Mouse (Mus musculus) hindbrain, embryonic 10.5 days (tissue): ENCODE results near the gene Degs2. TPM values are rescaled to one million over a fixed set of nuclear protein-coding genes. Genes with fewer than 3 reads are reported as not detected.

ENCODE experiments used
- DNase-seq: peaks from one replicate; pipeline ENCODE4 v3.0.0-alpha.2; 2017; ENCODE audit warnings: low spot score
- H3K27ac ChIP-seq: fragments of 300-500 bp; sonication (generic); 2 replicates; pipeline ENCODE4 v1.5.1; 2016; ENCODE audit warnings: mild to moderate bottlenecking, moderate library complexity
- H3K27me3 ChIP-seq: fragments of 300-500 bp; sonication (generic); 2 replicates; pipeline ENCODE4 v1.6.1; 2016; ENCODE audit warnings: mild to moderate bottlenecking; ENCODE audit not compliant: poor library complexity, insufficient read depth, severe bottlenecking
- H3K36me3 ChIP-seq: fragments of 300-500 bp; sonication (generic); 2 replicates; pipeline ENCODE4 v1.6.1; 2016; ENCODE audit warnings: mild to moderate bottlenecking, moderate library complexity
- H3K4me1 ChIP-seq: fragments of 300-500 bp; sonication (generic); replicated peaks from 2 replicates; pipeline ENCODE4 v1.6.1; 2016; ENCODE audit warnings: mild to moderate bottlenecking
- H3K4me3 ChIP-seq: fragments of 300-500 bp; sonication (generic); 2 replicates; pipeline ENCODE4 v1.5.1; 2016; ENCODE audit warnings: mild to moderate bottlenecking, moderate library complexity
- H3K9me3 ChIP-seq: fragments of 300-500 bp; sonication (generic); 2 replicates; pipeline ENCODE4 v1.6.1; 2016; ENCODE audit warnings: mild to moderate bottlenecking, moderate library complexity
- WGBS: fragments of 180-500 bp; shearing (Covaris S2); methylation state at CpG from one replicate; pipeline ENCODE4 v1.1.7; 2016; 5-methylcytosine and 5-hydroxymethylcytosine counted together
- microRNA counts: library from miRNA; unstranded; fragments of <30 nt; microRNA quantifications from one replicate; lab custom pipeline; 2017
- polyA plus RNA-seq: library from polyadenylated mRNA; unstranded; fragments of >200 nt; fragmentation: Nextera tagmentation; extraction: Ambion mirVana; gene quantifications from 2 replicates; pipeline ENCODE4 v1.2.1, GENCODE M21; 2016

Degs2 gene
- polyA plus RNA-seq, 1 experiment from 2014 or later = 2.1 TPM

DNA sequence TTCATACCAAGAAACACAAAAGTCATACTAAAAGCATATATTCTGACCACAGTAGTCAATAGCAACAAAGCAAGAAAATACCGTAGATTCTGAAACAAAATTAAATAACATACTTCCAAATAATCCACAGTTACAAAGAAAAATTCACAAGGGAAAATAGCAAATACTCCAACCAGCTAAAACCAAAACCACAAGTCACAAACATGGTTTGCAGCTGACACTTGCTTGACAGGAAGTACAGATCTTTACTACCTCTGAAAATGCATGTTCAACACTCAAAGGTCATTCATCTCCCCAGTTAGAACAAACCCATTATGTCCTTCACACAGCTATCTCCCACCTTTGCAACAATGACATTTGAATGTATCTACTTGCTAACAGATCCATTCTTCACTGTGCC lies 68.1 kb downstream of the Degs2 start:
- Histone ChIP-seq H3K4me1 (0 out of 2 replicates have a peak, but pooled peaks cover 2% of the 10 kb centered on the region), H3K27me3 (no peaks in the 10 kb centered on the region), H3K36me3 (peaks cover 26% of the 10 kb centered on the region; the same call in 1 of the 2 replicates), H3K9me3 (no peaks in the 10 kb centered on the region), H3K4me3 (no peak overlapping the region), H3K27ac (no peak overlapping the region)
- 98% methylated on average over 1 of the region's 1 CpGs for WGBS
- no peak for DNase-seq

DNA sequence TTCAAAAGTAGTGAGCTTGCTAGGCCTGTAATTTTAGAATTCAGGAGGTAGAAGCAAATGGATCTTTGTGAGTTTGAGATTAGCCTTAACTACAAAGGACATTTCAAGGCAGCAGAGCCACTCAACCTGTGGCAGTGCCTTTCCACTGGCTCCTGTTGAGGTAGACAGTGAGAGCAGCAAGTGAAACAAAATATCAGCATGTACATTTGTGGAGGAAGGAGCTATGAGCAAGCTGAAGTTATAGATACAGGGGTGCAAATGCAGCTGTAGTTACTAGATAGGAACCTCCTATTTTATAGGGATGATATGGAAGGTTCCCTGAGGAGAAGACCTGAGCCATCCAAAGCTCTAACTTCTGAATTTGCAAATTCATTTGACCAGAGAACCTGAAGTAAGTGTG lies 69.6 kb downstream of the Degs2 start:
- no peak overlapping the region for H3K4me3 ChIP-seq
- no peaks in the 10 kb centered on the region for H3K27me3 ChIP-seq
- DNase-seq = no peak
- H3K9me3 ChIP-seq = no peaks in the 10 kb centered on the region
- H3K36me3 ChIP-seq = peaks cover 36% of the 10 kb centered on the region
- H3K27ac ChIP-seq = no peak overlapping the region
- 0 out of 2 replicates have a peak, but pooled peaks cover 2% of the 10 kb centered on the region for H3K4me1 ChIP-seq

DNA sequence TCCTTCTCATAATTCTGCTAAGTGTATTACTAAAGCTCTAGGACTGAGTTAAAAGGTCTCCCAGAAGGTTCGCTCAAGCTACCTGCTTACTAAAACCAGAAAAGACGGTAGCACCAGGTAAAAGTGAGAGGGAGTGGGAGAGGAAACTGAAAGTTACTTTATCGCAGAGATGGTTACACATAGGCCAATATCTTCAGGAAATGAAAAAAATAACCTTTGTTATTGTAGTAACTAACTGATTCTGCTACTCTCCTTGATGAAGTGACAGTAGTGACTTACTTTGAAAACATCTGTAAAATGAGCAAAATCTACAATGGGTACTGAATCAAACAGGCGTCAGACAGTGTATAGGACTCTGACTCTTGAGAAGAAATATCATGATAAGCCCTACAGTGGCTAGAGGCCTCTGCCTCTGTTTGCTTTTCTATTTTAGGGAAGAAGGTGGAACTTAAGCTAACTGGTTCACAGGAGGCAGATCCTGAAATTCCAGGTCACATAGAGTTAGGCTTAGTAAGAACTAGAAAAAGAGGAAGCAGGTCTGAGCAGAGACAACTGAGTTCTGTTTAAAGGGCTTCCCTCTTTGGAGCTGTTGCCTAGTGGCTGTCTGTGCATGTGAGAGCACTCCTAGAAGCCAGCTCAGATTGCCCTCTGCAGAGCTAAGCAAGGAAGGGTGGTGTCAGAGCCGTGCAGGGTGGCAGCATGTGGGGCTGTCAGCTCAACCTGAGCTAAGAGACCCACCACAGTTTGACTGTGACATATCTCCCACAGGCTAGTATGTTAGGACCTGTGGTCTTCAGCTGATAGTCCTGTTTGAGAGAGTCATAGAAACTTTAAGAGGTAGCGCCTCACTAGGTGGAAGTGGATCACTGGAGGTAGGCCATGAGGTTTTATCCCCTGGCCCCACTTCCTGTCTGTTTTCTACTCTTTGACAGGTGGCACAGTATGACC lies 71.1 kb downstream of the Degs2 start:
- no peaks in the 10 kb centered on the region for H3K4me1 ChIP-seq
- 92% methylated on average over 6 of the region's 6 CpGs for WGBS
- no peak overlapping the region for H3K4me3 ChIP-seq
- H3K27me3 ChIP-seq = no peaks in the 10 kb centered on the region
- peaks cover 36% of the 10 kb centered on the region for H3K36me3 ChIP-seq
- no peaks in the 10 kb centered on the region for H3K9me3 ChIP-seq
- no peak for DNase-seq
- no peak overlapping the region for H3K27ac ChIP-seq

DNA sequence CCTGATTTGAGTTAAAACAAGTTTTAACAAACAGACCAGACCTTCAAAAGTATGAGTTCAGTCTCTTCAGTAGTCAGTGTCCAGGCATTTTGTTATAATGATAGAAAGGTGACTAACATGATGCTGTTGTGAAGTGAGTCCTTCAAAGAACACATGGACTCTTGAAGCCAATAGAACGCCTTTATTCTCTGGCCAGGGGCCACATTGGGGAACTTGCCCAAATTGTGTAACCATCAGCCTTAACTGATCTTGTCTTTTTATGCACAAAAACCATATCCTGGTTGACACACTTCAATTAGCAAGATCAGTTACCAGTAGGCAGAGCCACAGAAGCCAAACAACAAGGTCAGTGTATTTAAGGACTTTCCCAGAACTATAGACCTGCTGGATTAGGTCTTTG lies 72.6 kb downstream of the Degs2 start:
- WGBS = 91% methylated on average over 1 of the region's 1 CpGs
- Histone ChIP-seq H3K27ac (no peak overlapping the region), H3K9me3 (no peaks in the 10 kb centered on the region), H3K27me3 (no peaks in the 10 kb centered on the region), H3K4me1 (no peaks in the 10 kb centered on the region), H3K36me3 (peaks cover 32% of the 10 kb centered on the region), H3K4me3 (no peak overlapping the region)
- DNase-seq = no peak

MicroRNAs within 50 kb of the gene (microRNA counts, 519-probe panel; counts per million panel counts)
- microRNA mmu-miR-342-3p (lab: Ali Mortazavi, UCI) = 4,059 counts per million, percentile 89 among the panel's probes with 10 or more counts
- 1,255 counts per million, percentile 77 among the panel's probes with 10 or more counts for microRNA mmu-miR-342-5p (lab: Ali Mortazavi, UCI)

Other genes with a start within 250 kb of the Degs2 start
- gene Evl, start 147.6 kb downstream of the Degs2 start, polyA plus RNA-seq = 59.1 and 75.2 TPM in 2 replicates
- 15.0 and 18.6 TPM in 2 replicates for gene Yy1, start 90.7 kb upstream of the Degs2 start, polyA plus RNA-seq
- gene Slc25a29, start 133.6 kb upstream of the Degs2 start, polyA plus RNA-seq = 12.9 and 14.8 TPM in 2 replicates
- gene Slc25a47, start 133.7 kb upstream of the Degs2 start, polyA plus RNA-seq = 10.3 and 14.2 TPM in 2 replicates
- gene Wdr25, start 191.3 kb upstream of the Degs2 start, polyA plus RNA-seq = 9.0 and 10.4 TPM in 2 replicates
- 142 and 143 TPM in 2 replicates for gene Wars, start 191.9 kb upstream of the Degs2 start, polyA plus RNA-seq